Comparison of ENCODE assay signal across 20 mouse cellular contexts in genomic region chr16:96754971-96755504, GRCm38 (mm10).
DNase-seq lines count a peak whose midpoint lies in the region; ATAC-seq lines count a peak whose summit lies in the region.
"Had no signal": no experiment of that assay in that cellular context is flagged by ENCODE, and none has a peak within 500 bp of the region (broad histone marks: within the 10 kb centered on the region; RNA-seq: fewer than 3 reads in every experiment).

No protein-coding gene starts in this region.

- H3K4me3 ChIP-seq in hindbrain, embryonic 12.5 days: no peak overlapping the region
- no peak overlapping the region for H3K4me3 ChIP-seq in hindbrain, embryonic 11.5 days (ENCODE audit: low read depth, low read length)
- no peak overlapping the region for H3K4me3 ChIP-seq in midbrain, embryonic 12.5 days
- H3K4me3 ChIP-seq in midbrain, embryonic 11.5 days (ENCODE audit: low read depth, low read length): no peak overlapping the region
- no peak overlapping the region for H3K4me3 ChIP-seq in hindbrain, embryonic 14.5 days (replicated peaks; ENCODE audit: low read length)
- no peak overlapping the region for H3K4me3 ChIP-seq in midbrain, embryonic 16.5 days (ENCODE audit: low read depth, low read length)
- H3K4me3 ChIP-seq: forebrain, embryonic 10.5 days had no signal

- H3K27me3 ChIP-seq in hindbrain, embryonic 12.5 days: no peaks in the 10 kb centered on the region
- no peaks in the 10 kb centered on the region for H3K27me3 ChIP-seq in hindbrain, embryonic 11.5 days (ENCODE audit: control insufficient read depth, insufficient read depth, low read length)
- H3K27me3 ChIP-seq in midbrain, embryonic 12.5 days: peaks cover 3% of the 10 kb centered on the region; the same call in 1 of the 2 replicates
- no peaks in the 10 kb centered on the region for H3K27me3 ChIP-seq in midbrain, embryonic 11.5 days (ENCODE audit: control insufficient read depth, insufficient read depth, low read length)
- no peaks in the 10 kb centered on the region for H3K27me3 ChIP-seq in hindbrain, embryonic 14.5 days (ENCODE audit: control insufficient read depth, insufficient read depth, low read length)
- H3K27me3 ChIP-seq in midbrain, embryonic 16.5 days (ENCODE audit: control insufficient read depth, insufficient read depth, low read depth, low read length): no peaks in the 10 kb centered on the region
- H3K27me3 ChIP-seq: CH12.LX had no signal

- peak overlapping the region; percentile 48; the same call in 1 of the 2 replicates for H3K27ac ChIP-seq in hindbrain, embryonic 12.5 days
- no peak overlapping the region for H3K27ac ChIP-seq in hindbrain, embryonic 11.5 days (ENCODE audit: low read depth, low read length)
- 0 out of 2 replicates have a peak overlapping the region, but pooled peaks have one; percentile 30 for H3K27ac ChIP-seq in midbrain, embryonic 12.5 days (replicated peaks)
- no peak overlapping the region for H3K27ac ChIP-seq in midbrain, embryonic 11.5 days (ENCODE audit: low read depth, low read length)
- H3K27ac ChIP-seq in hindbrain, embryonic 14.5 days: peak overlapping the region; percentile 39; the same call in 1 of the 2 replicates
- peak overlapping the region; percentile 70 for H3K27ac ChIP-seq in midbrain, embryonic 16.5 days (ENCODE audit: low read length)
- H3K27ac ChIP-seq: forebrain, embryonic 10.5 days had no signal

- H3K4me2 ChIP-seq in hindbrain, embryonic 12.5 days (replicated peaks): no peak overlapping the region
- H3K4me2 ChIP-seq in hindbrain, embryonic 11.5 days (replicated peaks; ENCODE audit: low read depth, low read length): no peak overlapping the region
- H3K4me2 ChIP-seq in midbrain, embryonic 12.5 days (replicated peaks): no peak overlapping the region
- no peak overlapping the region for H3K4me2 ChIP-seq in midbrain, embryonic 11.5 days
- H3K4me2 ChIP-seq in hindbrain, embryonic 14.5 days (replicated peaks): no peak overlapping the region
- H3K4me2 ChIP-seq in midbrain, embryonic 16.5 days (ENCODE audit: low read length): no peak overlapping the region

- 76% methylated on average over 6 of the region's 6 CpGs for WGBS in hindbrain, embryonic 12.5 days
- 73% methylated on average over 6 of the region's 6 CpGs for WGBS in hindbrain, embryonic 11.5 days
- 67% methylated on average over 6 of the region's 6 CpGs for WGBS in midbrain, embryonic 12.5 days
- 71% methylated on average over 6 of the region's 6 CpGs for WGBS in midbrain, embryonic 11.5 days
- 61% methylated on average over 6 of the region's 6 CpGs for WGBS in hindbrain, embryonic 14.5 days
- 62% methylated on average over 6 of the region's 6 CpGs for WGBS in midbrain, embryonic 16.5 days

- H3K9ac ChIP-seq in hindbrain, embryonic 12.5 days: no peak overlapping the region
- H3K9ac ChIP-seq in hindbrain, embryonic 11.5 days (ENCODE audit: low read depth, low read length): no peak overlapping the region
- no peak overlapping the region for H3K9ac ChIP-seq in midbrain, embryonic 12.5 days (replicated peaks)
- no peak overlapping the region for H3K9ac ChIP-seq in midbrain, embryonic 11.5 days (ENCODE audit: low read length)
- H3K9ac ChIP-seq in hindbrain, embryonic 14.5 days: no peak overlapping the region
- H3K9ac ChIP-seq in midbrain, embryonic 16.5 days (ENCODE audit: low read depth, low read length): no peak overlapping the region
- H3K9ac ChIP-seq: liver, postnatal 0 days had no signal

- H3K4me1 ChIP-seq in hindbrain, embryonic 12.5 days: peaks cover 33% of the 10 kb centered on the region
- peaks cover 4% of the 10 kb centered on the region for H3K4me1 ChIP-seq in hindbrain, embryonic 11.5 days (replicated peaks; ENCODE audit: control insufficient read depth, insufficient read depth, low read length)
- peaks cover 45% of the 10 kb centered on the region for H3K4me1 ChIP-seq in midbrain, embryonic 12.5 days
- H3K4me1 ChIP-seq in midbrain, embryonic 11.5 days (ENCODE audit: control insufficient read depth, insufficient read depth, low read length): peaks cover 21% of the 10 kb centered on the region
- H3K4me1 ChIP-seq in hindbrain, embryonic 14.5 days (replicated peaks; ENCODE audit: control insufficient read depth, insufficient read depth, low read length): peaks cover 40% of the 10 kb centered on the region
- peaks cover 51% of the 10 kb centered on the region for H3K4me1 ChIP-seq in midbrain, embryonic 16.5 days (ENCODE audit: control insufficient read depth, insufficient read depth, low read length)

- H3K36me3 ChIP-seq in hindbrain, embryonic 12.5 days: no peaks in the 10 kb centered on the region
- no peaks in the 10 kb centered on the region for H3K36me3 ChIP-seq in hindbrain, embryonic 11.5 days (ENCODE audit: control insufficient read depth, insufficient read depth, low read length)
- no peaks in the 10 kb centered on the region for H3K36me3 ChIP-seq in midbrain, embryonic 12.5 days
- no peaks in the 10 kb centered on the region for H3K36me3 ChIP-seq in midbrain, embryonic 11.5 days (ENCODE audit: control insufficient read depth, insufficient read depth, low read length)
- H3K36me3 ChIP-seq in hindbrain, embryonic 14.5 days (replicated peaks; ENCODE audit: control insufficient read depth, insufficient read depth): no peaks in the 10 kb centered on the region
- H3K36me3 ChIP-seq in midbrain, embryonic 16.5 days (ENCODE audit: control insufficient read depth, insufficient read depth, low read length): no peaks in the 10 kb centered on the region
- H3K36me3 ChIP-seq: forebrain, embryonic 10.5 days had no signal

- no peaks in the 10 kb centered on the region for H3K9me3 ChIP-seq in hindbrain, embryonic 12.5 days (replicated peaks)
- H3K9me3 ChIP-seq in hindbrain, embryonic 11.5 days (ENCODE audit: control insufficient read depth, low read length): no peaks in the 10 kb centered on the region
- H3K9me3 ChIP-seq in midbrain, embryonic 12.5 days: no peaks in the 10 kb centered on the region
- H3K9me3 ChIP-seq in midbrain, embryonic 11.5 days (ENCODE audit: control insufficient read depth, low read length): no peaks in the 10 kb centered on the region
- no peaks in the 10 kb centered on the region for H3K9me3 ChIP-seq in hindbrain, embryonic 14.5 days (ENCODE audit: control insufficient read depth, low read length)
- no peaks in the 10 kb centered on the region for H3K9me3 ChIP-seq in midbrain, embryonic 16.5 days (replicated peaks; ENCODE audit: control insufficient read depth, low read length, poor library complexity, severe bottlenecking)
- H3K9me3 ChIP-seq: forebrain, embryonic 10.5 days had no signal

- ATAC-seq in hindbrain, embryonic 12.5 days (ENCODE audit: low FRiP score): no peak
- ATAC-seq in hindbrain, embryonic 11.5 days (ENCODE audit: low FRiP score): no peak
- no peak for ATAC-seq in midbrain, embryonic 12.5 days (ENCODE audit: low FRiP score, low read depth)
- ATAC-seq in midbrain, embryonic 11.5 days (ENCODE audit: low FRiP score): no peak
- ATAC-seq in hindbrain, embryonic 14.5 days (ENCODE audit: low FRiP score): no peak
- no peak for ATAC-seq in midbrain, embryonic 16.5 days
- ATAC-seq: liver, postnatal 0 days had no signal

- DNase-seq in hindbrain, embryonic 11.5 days (ENCODE audit: low spot score): no peak
- no peak for DNase-seq in midbrain, embryonic 11.5 days (ENCODE audit: low spot score, missing footprints)
- DNase-seq in hindbrain, embryonic 14.5 days (ENCODE audit: low spot score): no peak
- DNase-seq in kidney, adult 18-20 months: no peak
- DNase-seq in gastrocnemius, postnatal 25 days: no peak
- DNase-seq: adrenal gland, postnatal 25 days; cerebellum, adult 11-12 months; cerebellum, postnatal 14 days; gastrocnemius, postnatal 36 days; kidney, adult 11 months; kidney, postnatal 10 days; liver; liver, postnatal 0 days; lung, postnatal 10 days; thymus, postnatal 14 days had no signal

Comparison
In these comparisons a context has a peak if more than half of its experiments do, and no peak if none do; other contexts are left out.
1. H3K27ac ChIP-seq: peak in hindbrain, embryonic 12.5 days (single experiment), midbrain, embryonic 12.5 days (single experiment), hindbrain, embryonic 14.5 days (single experiment) and midbrain, embryonic 16.5 days (single experiment); none in hindbrain, embryonic 11.5 days (single experiment) and midbrain, embryonic 11.5 days (single experiment).